Mouse (Mus musculus) liver, adult 2 months (tissue): ENCODE measurements around the gene Bcl2.

Experiments used
- CTCF ChIP-seq: fragments of 200-500 bp; IDR thresholded peaks from 2 replicates; pipeline ENCODE4 v1.5.1; 2011; ENCODE audit warnings: low read depth, low read length, control low read depth
- POLR2A ChIP-seq: fragments of 200-500 bp; IDR thresholded peaks from 2 replicates; pipeline ENCODE4 v1.6.1; 2011; ENCODE audit warnings: low read length, control low read depth; ENCODE audit not compliant: insufficient read depth; ENCODE audit errors: extremely low read depth

- no peak for TF ChIP-seq POLR2A
- TF ChIP-seq CTCF = no peak
Observed at GRCm38 (mm10) chr1:106552856-106553255, 161.2 kb downstream of the Bcl2 start.
